Mouse (Mus musculus) brain, embryonic 14.5 days (tissue): ENCODE results near the gene Rarg.

Experiments used
- CTCF ChIP-seq: fragments of 200-500 bp; IDR thresholded peaks from 2 replicates; pipeline ENCODE4 v1.5.1; 2012; ENCODE audit warnings: inconsistent platforms, mild to moderate bottlenecking, moderate library complexity, borderline replicate concordance; ENCODE audit not compliant: insufficient read depth, insufficient read length; ENCODE audit errors: extremely low read depth
- POLR2A ChIP-seq: fragments of 200-500 bp; IDR thresholded peaks from 2 replicates; pipeline ENCODE4 v1.6.1; 2012; ENCODE audit warnings: mild to moderate bottlenecking, inconsistent platforms, borderline replicate concordance; ENCODE audit not compliant: poor library complexity, insufficient read depth, insufficient read length, severe bottlenecking; ENCODE audit errors: extremely low read depth

DNA sequence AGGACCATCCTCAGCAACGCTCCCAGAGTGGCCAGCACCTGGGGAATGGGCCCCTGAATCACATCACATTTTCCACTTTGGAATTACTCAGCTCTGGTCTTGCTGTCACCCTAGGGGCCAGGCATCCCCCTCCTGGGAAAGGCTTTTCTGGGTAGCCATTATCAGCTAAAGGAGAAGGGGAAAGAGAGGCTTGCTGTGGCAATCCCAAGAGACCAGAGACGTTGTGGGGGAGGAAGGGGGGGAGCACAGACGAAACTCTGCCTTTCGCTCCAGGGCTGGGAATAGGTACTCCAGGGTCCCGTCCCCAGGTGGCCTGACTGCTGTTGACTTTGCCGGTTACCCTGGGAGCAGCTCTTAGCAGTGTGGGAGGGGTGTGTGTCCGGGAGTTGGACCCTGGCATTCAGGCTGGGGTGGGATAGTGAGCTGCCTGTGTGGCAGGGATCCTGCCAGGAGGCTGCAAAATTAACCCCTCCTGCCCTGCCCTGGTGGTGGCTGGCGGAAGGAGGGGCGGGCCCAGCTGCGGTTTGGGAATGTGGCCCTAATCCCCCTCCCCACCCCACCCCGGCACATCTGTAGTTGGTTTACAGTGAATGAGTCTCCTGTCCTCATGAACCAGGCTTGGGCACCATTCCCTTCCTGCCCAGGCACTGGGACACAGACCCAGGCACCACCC, 1.4 kb upstream of the Rarg start:
- no peak for TF ChIP-seq CTCF
- TF ChIP-seq POLR2A = no peak
